8 mouse cellular contexts compared by ENCODE assay signal in the genomic region with DNA sequence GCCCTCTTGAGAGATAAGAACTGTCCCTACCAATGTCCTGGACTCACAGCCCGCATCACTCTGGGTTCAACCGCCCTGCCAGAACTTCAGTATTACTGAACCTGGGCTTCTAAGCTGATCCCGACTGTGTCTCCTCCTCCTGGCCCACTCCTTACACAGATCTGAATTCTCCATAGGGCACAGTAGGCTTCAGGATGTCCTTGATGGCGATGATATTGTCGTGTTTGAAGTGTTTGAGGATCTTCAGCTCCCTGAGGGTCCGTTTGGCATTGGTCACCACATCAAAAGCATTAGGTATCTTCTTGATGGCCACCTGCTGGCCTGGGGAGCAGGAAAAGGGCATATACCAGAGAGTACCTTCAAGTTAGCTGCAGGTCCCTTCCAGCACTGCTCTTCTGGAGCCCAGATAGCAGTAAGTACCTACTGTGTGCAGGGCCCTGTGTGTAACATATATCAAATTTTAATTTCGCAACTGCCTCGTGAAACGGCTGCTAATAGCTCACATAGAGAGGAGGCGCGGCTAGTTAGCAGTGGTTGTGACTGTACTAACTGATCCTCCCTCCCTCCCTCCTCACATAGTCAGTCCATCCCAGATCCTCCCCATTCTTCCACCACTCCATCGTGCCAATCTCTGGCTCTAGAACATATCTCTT. TPM values are rescaled to one million over a fixed set of nuclear protein-coding genes. Genes with fewer than 3 reads are reported as not detected.
DNase-seq lines count a peak whose midpoint lies in the region; ATAC-seq and TF ChIP-seq lines count a peak whose summit lies in the region.

No protein-coding gene starts in this region.

- ATAC-seq in embryonic facial prominence, embryonic 13.5 days (ENCODE audit: insufficient number of reproducible peaks, insufficient read depth, low FRiP score, low TSS enrichment, low read depth) = no peak
- no peak for ATAC-seq in intestine, embryonic 14.5 days (replicated peaks; ENCODE audit: low FRiP score, low TSS enrichment, low read depth)
- ATAC-seq in megakaryocyte-erythroid progenitor cell, adult 5-6 weeks (replicated peaks; ENCODE audit: low FRiP score, low TSS enrichment, poor library complexity, severe bottlenecking) = no peak

- peak overlapping the region; percentile 50 for H3K27ac ChIP-seq in left cerebral cortex, adult 2 months
- peak overlapping the region; percentile 92 for H3K27ac ChIP-seq in embryonic facial prominence, embryonic 13.5 days
- peak overlapping the region; percentile 79; the same call in 1 of the 2 replicates for H3K27ac ChIP-seq in intestine, embryonic 14.5 days (ENCODE audit: low read depth)

- no peak for DNase-seq in left cerebral cortex, adult 2 months (ENCODE audit: extremely low spot score in 1 of 2, low spot score in 2 of 2)
- no peak for DNase-seq in left cerebral cortex, postnatal 36 days (ENCODE audit: low spot score in 2 of 2)
- DNase-seq in intestine, embryonic 14.5 days (ENCODE audit: low spot score) = no peak
- DNase-seq in naive thymus-derived CD4-positive, alpha-beta T cell, adult 2 months (ENCODE audit: low read depth) = peak; percentile 16
- no peak for DNase-seq in urinary bladder, postnatal 4 days (ENCODE audit: low spot score in 2 of 2)
- DNase-seq in spleen, postnatal 36 days (ENCODE audit: low spot score in 2 of 2) = no peak

- intact Hi-C loops in left cerebral cortex, adult 2 months (cut with DNase I) = loop anchor here (1.0 kb wide), 1 partner anchor 39 kb away; a partner anchor contains a TSS
- intact Hi-C loops in left cerebral cortex, postnatal 36 days (cut with DNase I) = loop anchor here (5.0 kb wide), 1 partner anchor 41 kb away; a partner anchor contains a TSS

- peaks cover 49% of the 10 kb centered on the region for H3K36me3 ChIP-seq in embryonic facial prominence, embryonic 13.5 days
- peaks cover 49% of the 10 kb centered on the region for H3K36me3 ChIP-seq in intestine, embryonic 14.5 days (ENCODE audit: control insufficient read depth, insufficient read depth, low read length)

- WGBS in embryonic facial prominence, embryonic 13.5 days = 73% methylated on average over 12 of the region's 12 CpGs
- 63% methylated on average over 12 of the region's 12 CpGs for WGBS in intestine, embryonic 14.5 days

- no peaks in the 10 kb centered on the region for H3K9me3 ChIP-seq in embryonic facial prominence, embryonic 13.5 days
- no peaks in the 10 kb centered on the region for H3K9me3 ChIP-seq in intestine, embryonic 14.5 days (ENCODE audit: control insufficient read depth, low read length)

- peaks cover 42% of the 10 kb centered on the region for H3K4me1 ChIP-seq in embryonic facial prominence, embryonic 13.5 days
- peaks cover 18% of the 10 kb centered on the region for H3K4me1 ChIP-seq in intestine, embryonic 14.5 days (replicated peaks; ENCODE audit: control insufficient read depth, insufficient read depth, low read length)

- peak overlapping the region; percentile 91 for H3K9ac ChIP-seq in embryonic facial prominence, embryonic 13.5 days
- H3K9ac ChIP-seq in intestine, embryonic 14.5 days (ENCODE audit: low read length) = peak overlapping the region; percentile 85

- no peaks in the 10 kb centered on the region for H3K27me3 ChIP-seq in embryonic facial prominence, embryonic 13.5 days
- H3K27me3 ChIP-seq in intestine, embryonic 14.5 days (replicated peaks; ENCODE audit: control insufficient read depth, insufficient read depth, low read length) = no peaks in the 10 kb centered on the region

- no peak for TF ChIP-seq CTCF in left cerebral cortex, adult 2 months (IDR thresholded peaks at IDR 0.05)

- peak overlapping the region; percentile 80 for H3K4me3 ChIP-seq in left cerebral cortex, adult 2 months
- peak overlapping the region; percentile 93 for H3K4me3 ChIP-seq in embryonic facial prominence, embryonic 13.5 days
- peak overlapping the region; percentile 89 for H3K4me3 ChIP-seq in intestine, embryonic 14.5 days (ENCODE audit: low read depth, low read length)

- H3K4me2 ChIP-seq in embryonic facial prominence, embryonic 13.5 days = peak overlapping the region; percentile 89
- peak overlapping the region; percentile 59 for H3K4me2 ChIP-seq in intestine, embryonic 14.5 days (ENCODE audit: low read length)

RNA-seq across cellular contexts. Expression of a gene that starts 1.3 kb away (rescaled TPM):
- total RNA-seq in left cerebral cortex, adult 2 months (2021) = 10 to 100 TPM; 19.8 to 20.3 TPM
- 10 to 100 TPM; 21.6 to 22.9 TPM for total RNA-seq in left cerebral cortex, postnatal 36 days (2021)
- 79.4 and 80.0 TPM in 2 replicates for polyA plus RNA-seq in embryonic facial prominence, embryonic 13.5 days (2015; fragmentation: Nextera tagmentation; extraction: Ambion mirVana)
- polyA plus RNA-seq in intestine, embryonic 14.5 days (2014; fragmentation: Nextera tagmentation; extraction: Ambion mirVana) = 41.9 and 47.3 TPM in 2 replicates
- 6.8 and 15.5 TPM in 2 replicates for total RNA-seq in megakaryocyte-erythroid progenitor cell, adult 5-6 weeks (2014; fragmentation: Nextera tagmentation)
- 5.1 and 9.5 TPM in 2 replicates for total RNA-seq in megakaryocyte-erythroid progenitor cell, adult 5-6 weeks (2017)

RNA-seq across cellular contexts. Expression of a gene that starts 7.6 kb away (rescaled TPM):
- 1 to 10 TPM; 2.5 to 2.7 TPM for total RNA-seq in left cerebral cortex, adult 2 months (2021)
- 1 to 10 TPM; 2.6 to 3.3 TPM for total RNA-seq in left cerebral cortex, postnatal 36 days (2021)
- 262 and 326 TPM in 2 replicates for polyA plus RNA-seq in embryonic facial prominence, embryonic 13.5 days (2015; fragmentation: Nextera tagmentation; extraction: Ambion mirVana)
- polyA plus RNA-seq in intestine, embryonic 14.5 days (2014; fragmentation: Nextera tagmentation; extraction: Ambion mirVana) = 239 and 268 TPM in 2 replicates
- not detected in 2 replicates for total RNA-seq in megakaryocyte-erythroid progenitor cell, adult 5-6 weeks (2014; fragmentation: Nextera tagmentation)
- total RNA-seq in megakaryocyte-erythroid progenitor cell, adult 5-6 weeks (2017) = not detected in 2 replicates

RNA-seq across cellular contexts. Expression of a gene that starts 12.1 kb away (rescaled TPM):
- 10 to 100 TPM; 39.1 to 43.8 TPM for total RNA-seq in left cerebral cortex, adult 2 months (2021)
- total RNA-seq in left cerebral cortex, postnatal 36 days (2021) = 10 to 100 TPM; 40.3 to 44.4 TPM
- 36.6 and 36.7 TPM in 2 replicates for polyA plus RNA-seq in embryonic facial prominence, embryonic 13.5 days (2015; fragmentation: Nextera tagmentation; extraction: Ambion mirVana)
- polyA plus RNA-seq in intestine, embryonic 14.5 days (2014; fragmentation: Nextera tagmentation; extraction: Ambion mirVana) = 34.4 and 37.3 TPM in 2 replicates
- 4.3 and 8.6 TPM in 2 replicates for total RNA-seq in megakaryocyte-erythroid progenitor cell, adult 5-6 weeks (2014; fragmentation: Nextera tagmentation)
- 3.4 and 10.4 TPM in 2 replicates for total RNA-seq in megakaryocyte-erythroid progenitor cell, adult 5-6 weeks (2017)

RNA-seq across cellular contexts. Expression of a gene that starts 38.9 kb away (rescaled TPM):
- total RNA-seq in left cerebral cortex, adult 2 months (2021) = 100 to 1,000 TPM; 328 to 336 TPM
- total RNA-seq in left cerebral cortex, postnatal 36 days (2021) = 100 to 1,000 TPM; 274 to 345 TPM
- polyA plus RNA-seq in embryonic facial prominence, embryonic 13.5 days (2015; fragmentation: Nextera tagmentation; extraction: Ambion mirVana) = 0.76 and 1.3 TPM in 2 replicates
- 0.85 and 1.0 TPM in 2 replicates for polyA plus RNA-seq in intestine, embryonic 14.5 days (2014; fragmentation: Nextera tagmentation; extraction: Ambion mirVana)
- total RNA-seq in megakaryocyte-erythroid progenitor cell, adult 5-6 weeks (2014; fragmentation: Nextera tagmentation) = not detected in 2 replicates
- total RNA-seq in megakaryocyte-erythroid progenitor cell, adult 5-6 weeks (2017) = not detected in 2 replicates
